Mouse (Mus musculus): ENCODE data around the gene Apol10b. TPM values are rescaled to one million over a fixed set of nuclear protein-coding genes. Genes with fewer than 3 reads are reported as not detected.

The Apol10b gene
- polyA plus RNA-seq (2014; fragmentation: Illumina TruSeq; extraction: RNeasy Lipid Tissue Mini Kit (QIAGEN cat#74804); ENCODE audit: low replicate concordance), result 7.6 TPM

DNA sequence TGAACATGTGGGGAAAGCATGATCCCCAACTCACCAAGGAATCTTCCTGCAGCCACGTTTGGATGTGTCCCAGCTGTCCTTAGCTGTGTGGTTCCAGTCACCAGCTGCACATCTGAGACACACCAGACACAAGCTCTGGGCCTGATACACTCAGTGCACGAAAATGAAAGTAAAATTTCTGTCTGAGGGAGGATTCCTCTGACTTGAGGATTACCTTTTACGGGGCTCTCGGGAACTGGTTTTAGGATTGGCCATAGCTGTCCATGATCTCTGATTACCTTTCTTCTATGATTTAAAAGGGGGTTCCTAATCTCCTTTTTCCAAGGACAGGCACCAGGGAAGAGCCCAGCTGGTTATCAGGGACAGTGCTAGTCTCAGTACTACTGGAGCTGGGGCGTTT, at the start of gene Apol10b:
Gene Apol10b, minus strand, starts transcription at position 165 of the 400 bp plus-strand sequence.

GRCm38 (mm10) chr15:77643176-77643575, 47.3 kb upstream of the Apol10b start, which contains the start of gene Apol11b:
Gene Apol11b (minus strand): TSS chr15:77643286.

DNA sequence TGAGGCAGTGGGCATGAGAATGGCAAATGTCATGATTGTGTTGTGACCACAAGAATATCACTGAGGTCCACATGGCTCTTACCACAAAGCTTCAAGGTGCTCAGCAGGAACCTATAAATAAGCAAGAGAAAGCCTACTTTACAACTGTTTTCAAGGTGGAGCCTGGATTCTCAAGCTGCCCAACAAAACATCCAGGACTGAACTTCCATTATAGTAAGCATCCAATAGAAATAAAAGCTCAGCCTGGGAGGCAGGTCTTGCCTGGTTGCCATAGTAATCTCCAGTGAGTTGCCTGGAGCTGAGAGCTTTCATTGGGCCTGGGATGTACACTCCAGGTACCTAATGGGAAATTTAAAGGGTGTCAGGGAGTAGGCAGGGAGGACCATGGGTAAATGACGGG, 3.0 kb upstream of the Apol10b start, which contains the start of gene Gm36245:
Gene Gm36245, plus strand, starts transcription at position 301 of the 400 bp plus-strand sequence.

GRCm38 (mm10) chr15:77561792-77562191, 34.1 kb downstream of the Apol10b start, which contains the start of gene 1700025B11Rik:
Gene 1700025B11Rik (minus strand): TSS chr15:77561892.

Other genes starting within 250 kb of the Apol10b start
- gene Apol7a, start 197.0 kb downstream of the Apol10b start, polyA plus RNA-seq (2014; fragmentation: Illumina TruSeq; extraction: RNeasy Lipid Tissue Mini Kit (QIAGEN cat#74804); ENCODE audit: low replicate concordance), result 256 TPM
- gene Apol9a, start 185.0 kb downstream of the Apol10b start, polyA plus RNA-seq (2014; fragmentation: Illumina TruSeq; extraction: RNeasy Lipid Tissue Mini Kit (QIAGEN cat#74804); ENCODE audit: low replicate concordance), result 9.9 TPM
- gene Apol7b, start 148.6 kb downstream of the Apol10b start, polyA plus RNA-seq (2014; fragmentation: Illumina TruSeq; extraction: RNeasy Lipid Tissue Mini Kit (QIAGEN cat#74804); ENCODE audit: low replicate concordance), result 2.6 TPM
- 204 TPM for gene Apol10a, start 119.1 kb downstream of the Apol10b start, polyA plus RNA-seq (2014; fragmentation: Illumina TruSeq; extraction: RNeasy Lipid Tissue Mini Kit (QIAGEN cat#74804); ENCODE audit: low replicate concordance)
- gene Apol11a, start 87.9 kb downstream of the Apol10b start, polyA plus RNA-seq (2014; fragmentation: Illumina TruSeq; extraction: RNeasy Lipid Tissue Mini Kit (QIAGEN cat#74804); ENCODE audit: low replicate concordance), result not detected
- gene Apol7c, start 62.8 kb downstream of the Apol10b start, polyA plus RNA-seq (2014; fragmentation: Illumina TruSeq; extraction: RNeasy Lipid Tissue Mini Kit (QIAGEN cat#74804); ENCODE audit: low replicate concordance), result 58.8 TPM
- gene 1700025B11Rik, start 34.2 kb downstream of the Apol10b start, polyA plus RNA-seq (2014; fragmentation: Illumina TruSeq; extraction: RNeasy Lipid Tissue Mini Kit (QIAGEN cat#74804); ENCODE audit: low replicate concordance), result not detected
- gene Gm36245, start 3.1 kb upstream of the Apol10b start, polyA plus RNA-seq (2014; fragmentation: Illumina TruSeq; extraction: RNeasy Lipid Tissue Mini Kit (QIAGEN cat#74804); ENCODE audit: low replicate concordance), result not detected
- gene Apol11b, start 47.2 kb upstream of the Apol10b start, polyA plus RNA-seq (2014; fragmentation: Illumina TruSeq; extraction: RNeasy Lipid Tissue Mini Kit (QIAGEN cat#74804); ENCODE audit: low replicate concordance), result not detected
- gene Apol7e, start 102.7 kb upstream of the Apol10b start, polyA plus RNA-seq (2014; fragmentation: Illumina TruSeq; extraction: RNeasy Lipid Tissue Mini Kit (QIAGEN cat#74804); ENCODE audit: low replicate concordance), result 18.3 TPM
- 2.5 TPM for gene Apol9b, start 132.9 kb upstream of the Apol10b start, polyA plus RNA-seq (2014; fragmentation: Illumina TruSeq; extraction: RNeasy Lipid Tissue Mini Kit (QIAGEN cat#74804); ENCODE audit: low replicate concordance)
- 0.15 TPM for gene Apol8, start 160.9 kb upstream of the Apol10b start, polyA plus RNA-seq (2014; fragmentation: Illumina TruSeq; extraction: RNeasy Lipid Tissue Mini Kit (QIAGEN cat#74804); ENCODE audit: low replicate concordance)
- 5.8 TPM for gene Myh9, start 246.1 kb upstream of the Apol10b start, polyA plus RNA-seq (2014; fragmentation: Illumina TruSeq; extraction: RNeasy Lipid Tissue Mini Kit (QIAGEN cat#74804); ENCODE audit: low replicate concordance)